Mouse (Mus musculus): Measurements from ENCODE around the gene Sirt2. TPM values are rescaled to one million over a fixed set of nuclear protein-coding genes. Genes with fewer than 3 reads are reported as not detected.

The Sirt2 gene
- total and polyA plus RNA-seq, 2 experiments = 15.1 to 52.9 TPM

DNA sequence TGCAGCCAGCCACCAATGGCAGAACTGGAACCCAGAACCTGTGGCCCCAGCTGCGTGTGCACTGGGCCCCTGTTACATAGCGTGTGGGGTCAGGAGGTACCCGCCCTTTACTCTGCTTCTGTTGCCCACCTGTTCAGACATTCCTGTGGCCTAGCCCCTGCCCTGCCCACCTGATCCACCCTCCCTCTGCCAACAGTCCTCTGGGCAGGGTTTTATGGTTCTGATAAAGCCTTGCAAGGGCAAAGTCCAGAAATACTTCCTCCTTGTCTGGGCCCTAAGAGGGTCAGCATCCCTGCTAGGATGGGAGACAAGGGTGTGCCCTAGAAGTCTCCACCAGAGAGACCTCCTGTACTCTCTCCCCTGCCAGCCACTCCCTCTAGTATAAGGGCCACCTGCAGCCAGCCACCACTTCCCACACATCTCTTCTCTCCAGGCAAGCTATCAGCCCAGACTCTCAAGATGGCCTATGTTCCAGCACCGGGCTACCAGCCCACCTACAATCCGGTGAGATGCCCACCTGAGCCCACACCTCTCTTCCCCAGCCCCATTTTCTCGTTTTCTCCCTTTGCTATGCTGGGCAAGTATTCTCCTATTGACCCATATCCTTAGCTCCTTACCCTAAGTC, 67.3 kb downstream of the Sirt2 start, which contains the start of gene Lgals4:
Gene Lgals4 (plus strand): TSS at position 132 of the 625 bp plus-strand sequence.
- 92% methylated on average over 6 of the region's 6 CpGs for WGBS
- DNase-seq (ENCODE audit: extremely low read depth, low read depth, low spot score) = no peak
- no peak for TF ChIP-seq POLR2A (IDR thresholded peaks at IDR 0.05; ENCODE audit: extremely low read depth, insufficient read depth, low read length)
- no peak for TF ChIP-seq CTCF (IDR thresholded peaks at IDR 0.05; ENCODE audit: low read depth, low read length)
- Histone ChIP-seq H3K4me3 (ENCODE audit: insufficient read depth, low read depth, low read length) (no peak within 1 kb of the TSS), H3K4me1 (ENCODE audit: control insufficient read depth, insufficient read depth, low read length) (peaks cover 18% of the 10 kb centered on the region), H3K27ac (replicated peaks; ENCODE audit: insufficient read depth, low read depth, low read length) (no peak within 1 kb of the TSS), H3K36me3 (ENCODE audit: control insufficient read depth, insufficient read depth, low read length) (peaks cover 31% of the 10 kb centered on the region), H3K27me3 (ENCODE audit: control insufficient read depth, insufficient read depth, low read length) (no peaks in the 10 kb centered on the region), H3K79me2 (ENCODE audit: control insufficient read depth, insufficient read depth, low read length) (no peaks in the 10 kb centered on the region), H3K9ac (ENCODE audit: low read depth, low read length) (no peak within 1 kb of the TSS)

- H3K79me2 ChIP-seq (ENCODE audit: control insufficient read depth, insufficient read depth, low read length) = no peaks in the 10 kb centered on the region
- H3K9ac ChIP-seq (ENCODE audit: low read depth, low read length) = no peak overlapping the region
- peak overlapping the region; percentile 50 for H3K27ac ChIP-seq (replicated peaks; ENCODE audit: insufficient read depth, low read depth, low read length)
- 30% methylated on average over 5 of the region's 5 CpGs for WGBS
- peaks cover 15% of the 10 kb centered on the region for H3K4me1 ChIP-seq (ENCODE audit: control insufficient read depth, insufficient read depth, low read length)
- H3K36me3 ChIP-seq (ENCODE audit: control insufficient read depth, insufficient read depth, low read length) = peaks cover 18% of the 10 kb centered on the region
- peak; percentile 99 for DNase-seq (ENCODE audit: extremely low read depth, low read depth, low spot score)
- H3K27me3 ChIP-seq (ENCODE audit: control insufficient read depth, insufficient read depth, low read length) = no peaks in the 10 kb centered on the region
- TF ChIP-seq CTCF (IDR thresholded peaks at IDR 0.05; ENCODE audit: low read depth, low read length) (no peak), POLR2A (IDR thresholded peaks at IDR 0.05; ENCODE audit: extremely low read depth, insufficient read depth, low read length) (no peak)
- H3K4me3 ChIP-seq (ENCODE audit: insufficient read depth, low read depth, low read length) = no peak overlapping the region
Observed at GRCm38 (mm10) chr7:28836936-28837335, 70.4 kb downstream of the Sirt2 start.

Other genes starting within 250 kb of the Sirt2 start
- not detected in 2 replicates for gene Ifnl3, start 243.9 kb upstream of the Sirt2 start, total RNA-seq (2014; rRNA removed)
- gene Ifnl3, start 243.9 kb upstream of the Sirt2 start, polyA plus RNA-seq (2012; rRNA removed) = not detected in 2 replicates
- gene Sycn, start 225.8 kb upstream of the Sirt2 start, total RNA-seq (2014; rRNA removed) = 8.7 and 16.4 TPM in 2 replicates
- 1.4 and 1.6 TPM in 2 replicates for gene Sycn, start 225.8 kb upstream of the Sirt2 start, polyA plus RNA-seq (2012; rRNA removed)
- not detected in 2 replicates for gene Nccrp1, start 219.5 kb upstream of the Sirt2 start, total RNA-seq (2014; rRNA removed)
- gene Nccrp1, start 219.5 kb upstream of the Sirt2 start, polyA plus RNA-seq (2012; rRNA removed) = 0.05 TPM in 1 of 2 replicates, not detected in the other
- gene Samd4b, start 168.6 kb upstream of the Sirt2 start, total RNA-seq (2014; rRNA removed) = 4.1 and 6.9 TPM in 2 replicates
- gene Samd4b, start 168.6 kb upstream of the Sirt2 start, polyA plus RNA-seq (2012; rRNA removed) = 25.7 and 27.0 TPM in 2 replicates
- gene Pak4, start 168.6 kb upstream of the Sirt2 start, total RNA-seq (2014; rRNA removed) = 4.0 and 7.0 TPM in 2 replicates
- gene Pak4, start 168.6 kb upstream of the Sirt2 start, polyA plus RNA-seq (2012; rRNA removed) = 14.9 TPM in 2 replicates
- gene Acp7, start 135.4 kb upstream of the Sirt2 start, total RNA-seq (2014; rRNA removed) = not detected in 2 replicates
- gene Acp7, start 135.4 kb upstream of the Sirt2 start, polyA plus RNA-seq (2012; rRNA removed) = not detected in 2 replicates
- not detected in 2 replicates for gene Fbxo27, start 73.9 kb upstream of the Sirt2 start, total RNA-seq (2014; rRNA removed)
- gene Fbxo27, start 73.9 kb upstream of the Sirt2 start, polyA plus RNA-seq (2012; rRNA removed) = 0.16 and 0.19 TPM in 2 replicates
- 0.46 and 0.60 TPM in 2 replicates for gene Fbxo17, start 49.9 kb upstream of the Sirt2 start, total RNA-seq (2014; rRNA removed)
- 0.53 and 1.0 TPM in 2 replicates for gene Fbxo17, start 49.9 kb upstream of the Sirt2 start, polyA plus RNA-seq (2012; rRNA removed)
- 66.0 and 70.3 TPM in 2 replicates for gene Mrps12, start 24.9 kb upstream of the Sirt2 start, total RNA-seq (2014; rRNA removed)
- gene Mrps12, start 24.9 kb upstream of the Sirt2 start, polyA plus RNA-seq (2012; rRNA removed) = 98.0 and 103 TPM in 2 replicates
- 4.6 and 6.4 TPM in 2 replicates for gene Sars2, start 24.7 kb upstream of the Sirt2 start, total RNA-seq (2014; rRNA removed)
- 21.9 and 25.3 TPM in 2 replicates for gene Sars2, start 24.7 kb upstream of the Sirt2 start, polyA plus RNA-seq (2012; rRNA removed)
- not detected in 2 replicates for gene Ccer2, start 10.6 kb upstream of the Sirt2 start, total RNA-seq (2014; rRNA removed)
- gene Ccer2, start 10.6 kb upstream of the Sirt2 start, polyA plus RNA-seq (2012; rRNA removed) = not detected in 2 replicates
- 6.1 and 7.3 TPM in 2 replicates for gene Nfkbib, start 777 bp downstream of the Sirt2 start, total RNA-seq (2014; rRNA removed)
- gene Nfkbib, start 777 bp downstream of the Sirt2 start, polyA plus RNA-seq (2012; rRNA removed) = 39.9 and 46.3 TPM in 2 replicates
- gene Rinl, start 22.2 kb downstream of the Sirt2 start, total RNA-seq (2014; rRNA removed) = 1.4 TPM in 2 replicates
- gene Rinl, start 22.2 kb downstream of the Sirt2 start, polyA plus RNA-seq (2012; rRNA removed) = 1.2 and 1.8 TPM in 2 replicates
- gene Hnrnpl, start 41.8 kb downstream of the Sirt2 start, total RNA-seq (2014; rRNA removed) = 90.1 and 109 TPM in 2 replicates
- 81.6 and 109 TPM in 2 replicates for gene Hnrnpl, start 41.8 kb downstream of the Sirt2 start, polyA plus RNA-seq (2012; rRNA removed)
- gene Ech1, start 58.5 kb downstream of the Sirt2 start, total RNA-seq (2014; rRNA removed) = 636 and 645 TPM in 2 replicates
- 561 and 625 TPM in 2 replicates for gene Ech1, start 58.5 kb downstream of the Sirt2 start, polyA plus RNA-seq (2012; rRNA removed)
- 9.5 and 11.0 TPM in 2 replicates for gene Lgals4, start 67.1 kb downstream of the Sirt2 start, total RNA-seq (2014; rRNA removed)
- gene Lgals4, start 67.1 kb downstream of the Sirt2 start, polyA plus RNA-seq (2012; rRNA removed) = 7.9 and 16.4 TPM in 2 replicates
- gene Lgals7, start 97.1 kb downstream of the Sirt2 start, total RNA-seq (2014; rRNA removed) = not detected in 2 replicates
- gene Lgals7, start 97.1 kb downstream of the Sirt2 start, polyA plus RNA-seq (2012; rRNA removed) = not detected in 2 replicates
- gene Capn12, start 114.7 kb downstream of the Sirt2 start, total RNA-seq (2014; rRNA removed) = not detected in 2 replicates
- 0.04 TPM in 1 of 2 replicates, not detected in the other for gene Capn12, start 114.7 kb downstream of the Sirt2 start, polyA plus RNA-seq (2012; rRNA removed)
- gene Actn4, start 195.6 kb downstream of the Sirt2 start, total RNA-seq (2014; rRNA removed) = 47.4 and 87.1 TPM in 2 replicates
- 125 and 145 TPM in 2 replicates for gene Actn4, start 195.6 kb downstream of the Sirt2 start, polyA plus RNA-seq (2012; rRNA removed)
- 64.8 and 73.2 TPM in 2 replicates for gene Eif3k, start 215.1 kb downstream of the Sirt2 start, total RNA-seq (2014; rRNA removed)
- 86.3 and 91.2 TPM in 2 replicates for gene Eif3k, start 215.1 kb downstream of the Sirt2 start, polyA plus RNA-seq (2012; rRNA removed)
- 0.18 and 0.54 TPM in 2 replicates for gene Map4k1, start 215.3 kb downstream of the Sirt2 start, total RNA-seq (2014; rRNA removed)
- gene Map4k1, start 215.3 kb downstream of the Sirt2 start, polyA plus RNA-seq (2012; rRNA removed) = 1.2 and 1.5 TPM in 2 replicates